Mouse (Mus musculus): ENCODE measurements around the gene C5ar2. TPM values are rescaled to one million over a fixed set of nuclear protein-coding genes. Genes with fewer than 3 reads are reported as not detected.
"Not testable (repeated sequence)": the region's sequence is repeated elsewhere in the genome, so short reads cannot be mapped to it uniquely, and the experiment has no call there.

C5ar2 gene
- total and polyA plus RNA-seq, 2 experiments from 2014 or later = 0.18 TPM; not detected in 1

GRCm38 (mm10) chr7:16259110-16259590 lies 15.2 kb upstream of the C5ar2 start, which contains the start of gene C5ar1:
C5ar1 (minus strand) TSS chr7:16259540.
- ATAC-seq (no peak), DNase-seq (ENCODE audit: low spot score) (no peak)
- no peak within 1 kb of the TSS for H3K4me2 ChIP-seq (ENCODE audit: low read depth, low read length)
- H3K36me3 ChIP-seq (ENCODE audit: insufficient read depth, low read length) = no peaks in the 10 kb centered on the region
- TF ChIP-seq CTCF (IDR thresholded peaks at IDR 0.05; ENCODE audit: low read depth) = no peak
- no peaks in the 10 kb centered on the region for H3K4me1 ChIP-seq (ENCODE audit: insufficient read depth, low read length)
- H3K9me3 ChIP-seq (ENCODE audit: low read length) = no peaks in the 10 kb centered on the region
- no peak within 1 kb of the TSS for H3K9ac ChIP-seq (replicated peaks; ENCODE audit: low read length)
- no peaks in the 10 kb centered on the region for H3K27me3 ChIP-seq (ENCODE audit: insufficient read depth, low read length)
- WGBS = 83% methylated on average over 5 of the region's 5 CpGs
- no peak within 1 kb of the TSS for H3K4me3 ChIP-seq (ENCODE audit: low read length)
- no peak within 1 kb of the TSS for H3K27ac ChIP-seq

- Histone ChIP-seq H3K36me3 (ENCODE audit: insufficient read depth, low read length) (no peaks in the 10 kb centered on the region), H3K27ac (no peak overlapping the region), H3K4me1 (ENCODE audit: insufficient read depth, low read length) (no peaks in the 10 kb centered on the region), H3K4me2 (ENCODE audit: low read depth, low read length) (no peak overlapping the region), H3K9me3 (ENCODE audit: low read length) (no peaks in the 10 kb centered on the region), H3K27me3 (ENCODE audit: insufficient read depth, low read length) (no peaks in the 10 kb centered on the region), H3K9ac (replicated peaks; ENCODE audit: low read length) (no peak overlapping the region), H3K4me3 (ENCODE audit: low read length) (no peak overlapping the region)
- TF ChIP-seq CTCF (IDR thresholded peaks at IDR 0.05; ENCODE audit: low read depth) = no peak
- DNase-seq (ENCODE audit: low spot score) (no peak), ATAC-seq (no peak)
- WGBS = 87% methylated on average over 11 of the region's 11 CpGs
These were observed 13.9 kb upstream of the C5ar2 start for GRCm38 (mm10) chr7:16257830-16258229.

- H3K4me2 ChIP-seq (ENCODE audit: low read depth, low read length); H3K27ac ChIP-seq; DNase-seq (ENCODE audit: low spot score); H3K4me1 ChIP-seq (ENCODE audit: insufficient read depth, low read length); H3K9ac ChIP-seq (replicated peaks; ENCODE audit: low read length); H3K36me3 ChIP-seq (ENCODE audit: insufficient read depth, low read length); H3K4me3 ChIP-seq (ENCODE audit: low read length); ATAC-seq; H3K9me3 ChIP-seq (ENCODE audit: low read length); H3K27me3 ChIP-seq (ENCODE audit: insufficient read depth, low read length): not testable (repeated sequence)
- 84% methylated on average over 4 of the region's 4 CpGs for WGBS
These were observed 12.0 kb upstream of the C5ar2 start for GRCm38 (mm10) chr7:16255963-16256362.

- H3K27ac ChIP-seq = no peak overlapping the region
- no peaks in the 10 kb centered on the region for H3K36me3 ChIP-seq (ENCODE audit: insufficient read depth, low read length)
- TF ChIP-seq CTCF (IDR thresholded peaks at IDR 0.05; ENCODE audit: low read depth) = no peak
- DNase-seq (ENCODE audit: low spot score) (no peak), ATAC-seq (no peak)
- no peaks in the 10 kb centered on the region for H3K9me3 ChIP-seq (ENCODE audit: low read length)
- H3K4me1 ChIP-seq (ENCODE audit: insufficient read depth, low read length) = no peaks in the 10 kb centered on the region
- H3K9ac ChIP-seq (replicated peaks; ENCODE audit: low read length) = no peak overlapping the region
- 68% methylated on average over 4 of the region's 4 CpGs for WGBS
- H3K27me3 ChIP-seq (ENCODE audit: insufficient read depth, low read length) = no peaks in the 10 kb centered on the region
- no peak overlapping the region for H3K4me2 ChIP-seq (ENCODE audit: low read depth, low read length)
- H3K4me3 ChIP-seq (ENCODE audit: low read length) = no peak overlapping the region
These were observed 10.2 kb upstream of the C5ar2 start for GRCm38 (mm10) chr7:16254195-16254594.

GRCm38 (mm10) chr7:16250687-16251086 lies 6.7 kb upstream of the C5ar2 start:
- H3K4me2 ChIP-seq (ENCODE audit: low read depth, low read length) = no peak overlapping the region
- no peak overlapping the region for H3K9ac ChIP-seq (replicated peaks; ENCODE audit: low read length)
- no peaks in the 10 kb centered on the region for H3K4me1 ChIP-seq (ENCODE audit: insufficient read depth, low read length)
- ATAC-seq = no peak
- H3K27ac ChIP-seq = no peak overlapping the region
- no peak for TF ChIP-seq CTCF (IDR thresholded peaks at IDR 0.05; ENCODE audit: low read depth)
- H3K36me3 ChIP-seq (ENCODE audit: insufficient read depth, low read length) = no peaks in the 10 kb centered on the region
- no peak for DNase-seq (ENCODE audit: low spot score)
- H3K4me3 ChIP-seq (ENCODE audit: low read length) = no peak overlapping the region
- H3K27me3 ChIP-seq (ENCODE audit: insufficient read depth, low read length) = no peaks in the 10 kb centered on the region
- no peaks in the 10 kb centered on the region for H3K9me3 ChIP-seq (ENCODE audit: low read length)
- 85% methylated on average over 5 of the region's 5 CpGs for WGBS

- H3K9me3 ChIP-seq (ENCODE audit: low read length) = no peaks in the 10 kb centered on the region
- no peak overlapping the region for H3K4me3 ChIP-seq (ENCODE audit: low read length)
- H3K36me3 ChIP-seq (ENCODE audit: insufficient read depth, low read length) = no peaks in the 10 kb centered on the region
- no peaks in the 10 kb centered on the region for H3K4me1 ChIP-seq (ENCODE audit: insufficient read depth, low read length)
- DNase-seq (ENCODE audit: low spot score) = no peak
- TF ChIP-seq CTCF (IDR thresholded peaks at IDR 0.05; ENCODE audit: low read depth) = no peak
- H3K27me3 ChIP-seq (ENCODE audit: insufficient read depth, low read length) = no peaks in the 10 kb centered on the region
- H3K9ac ChIP-seq (replicated peaks; ENCODE audit: low read length) = no peak overlapping the region
- no peak for ATAC-seq
- no peak overlapping the region for H3K4me2 ChIP-seq (ENCODE audit: low read depth, low read length)
- H3K27ac ChIP-seq = no peak overlapping the region
- WGBS = 67% methylated on average over 1 of the region's 4 CpGs
These were observed 2.0 kb upstream of the C5ar2 start for GRCm38 (mm10) chr7:16245958-16246357.

GRCm38 (mm10) chr7:16242198-16242597 lies 1.8 kb downstream of the C5ar2 start:
- WGBS = 92% methylated on average over 6 of the region's 6 CpGs
- ATAC-seq = no peak

More at GRCm38 (mm10) chr7:16242198-16242597, 1.8 kb downstream of the C5ar2 start:
- no peaks in the 10 kb centered on the region for H3K9me3 ChIP-seq (ENCODE audit: low read length)
- no peak overlapping the region for H3K9ac ChIP-seq (replicated peaks; ENCODE audit: low read length)
- no peaks in the 10 kb centered on the region for H3K36me3 ChIP-seq (ENCODE audit: insufficient read depth, low read length)
- TF ChIP-seq CTCF (IDR thresholded peaks at IDR 0.05; ENCODE audit: low read depth) = no peak
- DNase-seq (ENCODE audit: low spot score) = no peak
- H3K27ac ChIP-seq = no peak overlapping the region
- no peak overlapping the region for H3K4me2 ChIP-seq (ENCODE audit: low read depth, low read length)
- H3K27me3 ChIP-seq (ENCODE audit: insufficient read depth, low read length) = no peaks in the 10 kb centered on the region
- H3K4me1 ChIP-seq (ENCODE audit: insufficient read depth, low read length) = no peaks in the 10 kb centered on the region
- no peak overlapping the region for H3K4me3 ChIP-seq (ENCODE audit: low read length)

Measured in hindbrain, postnatal 0 days (tissue).